Mouse (Mus musculus) embryonic facial prominence, embryonic 14.5 days (tissue): ENCODE measurements around the gene Tmigd1. TPM values are rescaled to one million over a fixed set of nuclear protein-coding genes. Genes with fewer than 3 reads are reported as not detected.

Experiments used
- ATAC-seq: fragments of 200-750 bp; cut with Nextera tagmentation; 2 replicates; pipeline ENCODE4 v1.8.0; 2017; ENCODE audit warnings: low read depth, moderate number of reproducible peaks, moderate TSS enrichment
- DNase-seq: peaks from one replicate; pipeline ENCODE4 v3.0.0-alpha.2; 2015; ENCODE audit warnings: low spot score
- H3K27ac ChIP-seq: fragments of 300-500 bp; sonication (generic); replicated peaks from 2 replicates; pipeline ENCODE4 v1.5.1; 2014; ENCODE audit warnings: low read depth, mild to moderate bottlenecking, low read length, moderate library complexity
- H3K27me3 ChIP-seq: fragments of 300-500 bp; sonication (generic); replicated peaks from 2 replicates; pipeline ENCODE4 v1.6.1; 2014; ENCODE audit warnings: low read length; ENCODE audit not compliant: control insufficient read depth, insufficient read depth
- H3K36me3 ChIP-seq: fragments of 300-500 bp; sonication (generic); 2 replicates; pipeline ENCODE4 v1.6.1; 2014; ENCODE audit warnings: low read length, mixed read lengths; ENCODE audit not compliant: control insufficient read depth, insufficient read depth
- H3K4me1 ChIP-seq: fragments of 300-500 bp; sonication (generic); 2 replicates; pipeline ENCODE4 v1.6.1; 2014; ENCODE audit warnings: antibody characterized with exemption, low read length; ENCODE audit not compliant: control insufficient read depth, insufficient read depth
- H3K4me2 ChIP-seq: fragments of 300-500 bp; sonication (generic); 2 replicates; pipeline ENCODE4 v1.6.1; 2014; ENCODE audit warnings: low read depth, mild to moderate bottlenecking, low read length, moderate library complexity, mixed read lengths
- H3K4me3 ChIP-seq: fragments of 300-500 bp; sonication (generic); 2 replicates; pipeline ENCODE4 v1.5.1; 2014; ENCODE audit warnings: low read depth, mild to moderate bottlenecking, low read length
- H3K9ac ChIP-seq: fragments of 300-500 bp; sonication (generic); 2 replicates; pipeline ENCODE4 v1.6.1; 2014; ENCODE audit warnings: low read depth, mild to moderate bottlenecking, low read length, moderate library complexity, mixed read lengths
- H3K9me3 ChIP-seq: fragments of 300-500 bp; sonication (generic); 2 replicates; pipeline ENCODE4 v1.6.1; 2016; ENCODE audit warnings: low read length; ENCODE audit not compliant: control insufficient read depth
- WGBS: fragments of 180-500 bp; shearing (Covaris S2); extraction: QIAGEN DNeasy Blood & Tissue Kit; methylation state at CpG from one replicate; pipeline ENCODE4 v1.1.7; 2014; 5-methylcytosine and 5-hydroxymethylcytosine counted together
- polyA plus RNA-seq: library from polyadenylated mRNA; unstranded; fragments of >200 nt; fragmentation: Nextera tagmentation; extraction: Ambion mirVana; gene quantifications from 2 replicates; pipeline ENCODE4 v1.2.1, GENCODE M21; 2014

Gene Tmigd1
- polyA plus RNA-seq, 1 experiment from 2014 or later, result 1.5 TPM

DNA sequence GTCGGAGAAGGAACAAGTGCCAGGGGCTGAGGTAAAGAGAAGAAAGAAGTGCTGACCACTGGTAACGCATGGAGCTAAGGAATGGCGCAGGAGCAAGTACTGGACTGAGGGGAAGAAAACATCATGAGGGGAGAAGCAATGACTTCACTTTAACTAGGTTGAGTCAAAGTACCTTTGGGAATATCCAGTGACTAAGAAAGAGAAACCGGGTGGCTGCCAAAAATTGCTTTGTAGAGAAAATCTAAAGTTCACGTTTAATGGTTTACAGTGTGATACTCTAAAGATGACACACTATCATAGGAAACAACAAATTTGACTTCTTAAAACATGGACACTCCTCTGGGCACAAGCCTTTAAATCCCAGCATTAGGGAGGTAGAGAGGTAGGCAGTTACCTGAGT lies 28.1 kb upstream of the Tmigd1 start:
- H3K4me3 ChIP-seq, result no peak overlapping the region
- H3K9me3 ChIP-seq, result no peaks in the 10 kb centered on the region
- no peaks in the 10 kb centered on the region for H3K36me3 ChIP-seq
- no peak overlapping the region for H3K27ac ChIP-seq
- ATAC-seq, result no peak
- WGBS, result 77% methylated on average over 5 of the region's 5 CpGs
- H3K4me2 ChIP-seq, result no peak overlapping the region
- H3K27me3 ChIP-seq, result no peaks in the 10 kb centered on the region
- DNase-seq, result no peak
- H3K9ac ChIP-seq, result no peak overlapping the region
- H3K4me1 ChIP-seq, result 0 out of 2 replicates have a peak, but pooled peaks cover 4% of the 10 kb centered on the region

GRCm38 (mm10) chr11:76874766-76875165 lies 27.2 kb upstream of the Tmigd1 start:
- Histone ChIP-seq H3K36me3 (no peaks in the 10 kb centered on the region), H3K4me1 (0 out of 2 replicates have a peak, but pooled peaks cover 4% of the 10 kb centered on the region), H3K4me2 (no peak overlapping the region), H3K4me3 (no peak overlapping the region), H3K9me3 (no peaks in the 10 kb centered on the region), H3K27ac (no peak overlapping the region), H3K9ac (no peak overlapping the region), H3K27me3 (no peaks in the 10 kb centered on the region)
- DNase-seq, result no peak
- 68% methylated on average over 6 of the region's 6 CpGs for WGBS
- ATAC-seq, result no peak

- Histone ChIP-seq H3K4me2 (no peak overlapping the region), H3K36me3 (no peaks in the 10 kb centered on the region), H3K27me3 (no peaks in the 10 kb centered on the region), H3K4me3 (no peak overlapping the region), H3K27ac (no peak overlapping the region), H3K9me3 (no peaks in the 10 kb centered on the region), H3K4me1 (0 out of 2 replicates have a peak, but pooled peaks cover 3% of the 10 kb centered on the region), H3K9ac (no peak overlapping the region)
- no peak for ATAC-seq
- DNase-seq, result no peak
- 60% methylated on average over 5 of the region's 5 CpGs for WGBS
These were observed 22.1 kb upstream of the Tmigd1 start for GRCm38 (mm10) chr11:76879816-76880215.

GRCm38 (mm10) chr11:76884451-76884850 lies 17.5 kb upstream of the Tmigd1 start:
- no peak overlapping the region for H3K4me3 ChIP-seq
- DNase-seq (no peak), ATAC-seq (no peak)
- H3K4me2 ChIP-seq, result no peak overlapping the region
- H3K27ac ChIP-seq, result no peak overlapping the region
- 53% methylated on average over 5 of the region's 5 CpGs for WGBS
- H3K27me3 ChIP-seq, result no peaks in the 10 kb centered on the region
- no peaks in the 10 kb centered on the region for H3K4me1 ChIP-seq
- H3K36me3 ChIP-seq, result no peaks in the 10 kb centered on the region
- no peaks in the 10 kb centered on the region for H3K9me3 ChIP-seq
- H3K9ac ChIP-seq, result no peak overlapping the region

DNA sequence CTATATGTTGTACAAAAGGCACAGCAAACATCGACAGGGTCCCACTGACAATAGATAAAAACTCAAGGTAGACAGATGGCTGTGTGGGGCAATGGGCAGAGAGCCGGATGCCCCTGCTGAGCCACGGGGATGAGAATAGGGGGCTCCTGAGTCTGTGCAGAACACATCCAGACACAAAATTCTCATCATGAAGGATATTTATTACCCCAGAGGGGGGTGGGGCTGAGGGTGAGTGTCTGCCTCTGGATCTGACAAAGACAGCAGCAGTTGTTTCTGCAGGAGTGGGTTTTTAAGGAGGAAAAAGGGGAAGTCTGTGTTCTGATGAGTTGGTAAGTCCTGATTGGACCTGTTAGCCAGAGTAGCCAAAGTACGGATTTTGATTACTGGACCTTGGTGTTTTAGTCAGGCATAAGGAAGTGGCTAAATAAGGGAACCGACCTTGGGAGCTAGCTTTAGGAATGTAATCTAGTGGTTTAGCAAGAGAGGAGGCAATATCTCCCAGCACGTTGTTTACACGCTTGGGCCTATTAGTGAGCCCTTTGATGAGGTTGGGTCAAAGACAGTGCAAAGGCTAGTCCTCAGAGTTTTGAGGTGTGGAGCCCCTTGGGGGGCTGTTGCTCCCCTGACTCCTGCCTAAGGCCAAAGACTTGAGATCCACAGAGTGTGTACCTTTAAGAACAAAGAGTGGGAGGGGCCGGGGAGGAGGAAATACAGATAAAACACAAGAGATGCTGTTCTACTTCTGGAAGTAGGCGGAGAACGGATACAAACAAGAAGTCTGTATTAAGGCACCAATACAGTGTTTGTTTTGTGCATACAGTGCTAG lies 12.4 kb upstream of the Tmigd1 start:
- Histone ChIP-seq H3K27me3 (no peaks in the 10 kb centered on the region), H3K36me3 (no peaks in the 10 kb centered on the region), H3K27ac (no peak overlapping the region), H3K9me3 (no peaks in the 10 kb centered on the region), H3K4me2 (no peak overlapping the region), H3K9ac (no peak overlapping the region), H3K4me1 (peaks cover 4% of the 10 kb centered on the region; the same call in 1 of the 2 replicates), H3K4me3 (no peak overlapping the region)
- DNase-seq, result no peak
- no peak for ATAC-seq
- 59% methylated on average over 10 of the region's 10 CpGs for WGBS

GRCm38 (mm10) chr11:76891171-76891570 lies 10.8 kb upstream of the Tmigd1 start:
- Histone ChIP-seq H3K27ac (no peak overlapping the region), H3K4me2 (no peak overlapping the region), H3K9ac (no peak overlapping the region), H3K4me1 (peaks cover 4% of the 10 kb centered on the region; the same call in 1 of the 2 replicates), H3K4me3 (no peak overlapping the region), H3K9me3 (no peaks in the 10 kb centered on the region), H3K36me3 (no peaks in the 10 kb centered on the region), H3K27me3 (no peaks in the 10 kb centered on the region)
- ATAC-seq, result no peak
- 83% methylated on average over 7 of the region's 7 CpGs for WGBS
- DNase-seq, result no peak

DNA sequence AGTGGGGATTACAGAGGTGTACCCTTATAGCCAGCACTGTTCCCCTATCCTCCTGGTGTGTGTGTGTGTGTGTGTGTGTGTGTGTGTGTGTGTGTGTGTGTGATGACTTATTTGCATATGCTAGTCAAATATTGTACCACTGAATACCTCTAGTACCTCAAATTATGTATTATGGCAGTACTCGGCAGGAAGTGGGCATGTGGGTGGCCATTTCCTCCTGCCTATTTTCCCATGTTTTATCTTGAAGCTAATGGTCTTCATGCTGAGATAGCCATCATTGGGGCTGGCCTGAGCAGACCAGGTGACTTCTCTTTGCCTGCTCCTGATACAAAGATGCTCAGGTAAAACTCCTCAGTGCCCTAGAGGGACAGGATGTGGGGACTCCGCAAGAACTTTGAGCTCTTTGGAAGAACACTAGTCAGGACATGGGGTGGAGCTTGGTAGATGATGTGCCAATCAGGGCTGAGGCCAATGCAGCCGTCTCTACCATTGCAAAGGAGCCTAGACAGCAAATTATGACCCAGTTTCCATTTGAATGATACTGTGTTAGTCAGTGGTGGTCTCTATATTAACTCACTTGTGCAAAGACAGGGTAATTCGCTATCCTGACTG lies 10.1 kb upstream of the Tmigd1 start:
- Histone ChIP-seq H3K27me3 (no peaks in the 10 kb centered on the region), H3K4me1 (peaks cover 4% of the 10 kb centered on the region; the same call in 1 of the 2 replicates), H3K9me3 (no peaks in the 10 kb centered on the region), H3K4me3 (no peak overlapping the region), H3K27ac (no peak overlapping the region), H3K9ac (no peak overlapping the region), H3K36me3 (no peaks in the 10 kb centered on the region), H3K4me2 (no peak overlapping the region)
- WGBS, result 73% methylated on average over 4 of the region's 4 CpGs
- no peak for ATAC-seq
- DNase-seq, result no peak

GRCm38 (mm10) chr11:76892972-76893371 lies 9.0 kb upstream of the Tmigd1 start:
- Histone ChIP-seq H3K9ac (no peak overlapping the region), H3K4me3 (no peak overlapping the region), H3K27me3 (no peaks in the 10 kb centered on the region), H3K36me3 (no peaks in the 10 kb centered on the region), H3K9me3 (no peaks in the 10 kb centered on the region), H3K4me1 (peaks cover 4% of the 10 kb centered on the region; the same call in 1 of the 2 replicates), H3K4me2 (no peak overlapping the region), H3K27ac (no peak overlapping the region)
- no peak for ATAC-seq
- DNase-seq, result no peak
- WGBS, result 76% methylated on average over 3 of the region's 3 CpGs
